Mouse (Mus musculus) left cerebral cortex, postnatal 36 days (tissue): Measurements from ENCODE around the gene Bcas3. TPM values are rescaled to one million over a fixed set of nuclear protein-coding genes. Genes with fewer than 3 reads are reported as not detected.

ENCODE experiments used
- DNase-seq, 2 experiments: peaks; one replicate each; pipeline ENCODE4 v3.0.0; 2021 to 2022; ENCODE audit warnings: low spot score in 2 of 2, mixed read lengths in 1 of 2
- intact Hi-C: fragments of 180-260 bp; cut with DNase I; formaldehyde crosslinking; loops from one replicate; pipeline ENCODE4 v1.15.1; 2025
- total RNA-seq, 2 experiments: library from RNA; stranded (reverse); gene quantifications; 2 replicates each; pipeline ENCODE4 v1.2.3; 2021

The Bcas3 gene
- total RNA-seq, 2 experiments from 2014 or later, result 69.6 to 74.1 TPM

DNA sequence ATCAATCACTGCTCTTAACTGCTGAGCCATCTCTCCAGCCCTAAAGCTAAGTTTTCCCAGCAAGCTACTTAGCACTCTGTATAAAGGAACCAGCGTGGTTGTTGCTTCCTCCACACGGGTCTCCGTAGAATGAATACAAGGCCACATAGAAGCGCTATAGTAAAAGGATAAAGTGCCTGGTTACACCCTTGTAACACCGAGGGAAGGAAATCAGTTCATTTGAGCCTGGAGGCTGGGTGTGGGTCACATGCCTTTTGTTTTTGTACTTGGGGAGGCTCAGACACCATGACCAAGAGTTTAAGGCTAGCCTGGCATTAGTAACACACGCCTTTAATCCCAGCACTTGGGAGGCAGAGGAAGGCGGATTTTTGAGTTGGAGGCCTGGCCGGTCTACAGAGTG is 8.7 kb downstream of the Bcas3 start:
- DNase-seq, result no peak
- intact Hi-C loops, result no loop called here

DNA sequence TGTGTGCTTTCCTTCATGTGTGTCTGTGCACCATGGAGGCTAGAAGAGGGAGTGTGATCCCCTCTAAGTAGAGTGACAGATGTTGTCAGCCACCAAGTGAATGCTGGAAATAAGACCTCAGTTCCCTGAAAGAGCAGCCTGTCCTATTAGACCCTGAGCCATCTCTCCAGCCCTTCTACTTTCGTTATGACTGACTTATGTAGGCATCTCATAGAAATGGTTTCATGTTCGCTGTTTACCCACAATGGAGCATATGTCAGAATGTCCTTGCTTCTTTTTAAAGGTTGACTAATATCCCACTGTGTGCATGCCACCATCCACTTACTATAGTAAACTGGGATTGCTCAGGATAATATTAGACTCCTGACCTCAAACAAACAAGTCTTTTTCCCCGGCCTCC is 13.2 kb downstream of the Bcas3 start:
- no peak for DNase-seq
- intact Hi-C loops, result no loop called here

- DNase-seq, result no peak
- intact Hi-C loops, result no loop called here
Measured at GRCm38 (mm10) chr11:85367823-85368222, 14.9 kb downstream of the Bcas3 start.

DNA sequence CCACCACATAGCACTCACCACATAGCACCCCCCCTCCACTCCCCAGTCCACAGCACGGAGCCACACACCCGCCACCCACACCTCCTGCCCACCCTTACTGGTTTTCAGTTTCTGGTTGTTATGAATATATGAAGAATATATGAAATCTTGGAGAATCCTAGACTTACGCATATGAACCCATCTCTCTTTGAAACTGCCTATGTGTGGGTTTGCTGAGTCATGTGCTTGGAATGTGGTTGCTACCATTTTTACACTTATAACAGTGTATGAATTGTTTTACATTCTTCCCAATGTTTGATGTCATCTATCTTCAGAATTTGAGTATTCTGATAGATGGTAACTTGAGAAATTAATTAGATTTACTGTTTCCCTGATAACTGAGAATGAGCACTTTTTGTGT is 26.1 kb downstream of the Bcas3 start:
- DNase-seq, result no peak
- intact Hi-C loops, result no loop called here

DNA sequence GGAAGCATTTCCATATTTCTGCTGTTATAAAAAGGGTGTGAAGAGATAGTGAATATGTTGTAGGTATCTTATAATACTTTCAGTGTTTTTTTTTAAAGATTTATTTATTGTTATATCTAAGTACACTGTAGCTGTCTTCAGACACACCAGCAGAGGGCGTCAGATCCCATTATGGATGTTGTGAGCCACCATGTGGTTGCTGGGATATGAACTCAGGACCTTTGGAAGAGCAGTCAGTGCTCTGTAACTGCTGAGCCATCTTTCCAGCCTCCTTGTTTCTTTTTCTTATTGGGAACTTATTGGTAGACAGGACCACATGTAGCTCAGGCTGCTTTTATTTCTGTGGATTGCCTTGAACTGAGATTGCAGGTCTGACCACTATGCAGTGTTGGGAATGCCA is 27.1 kb downstream of the Bcas3 start:
- intact Hi-C loops, result loop anchor here (5.0 to 10.0 kb wide), 2 partner anchors 82 to 465 kb away; no protein-coding TSS in a partner anchor
- no peak for DNase-seq

GRCm38 (mm10) chr11:85382055-85382454 is 29.1 kb downstream of the Bcas3 start:
- DNase-seq, result peak; percentile 43 to 62
- intact Hi-C loops, result loop anchor here (5.0 to 10.0 kb wide), 2 partner anchors 80 to 463 kb away; no protein-coding TSS in a partner anchor

- intact Hi-C loops, result loop anchor here (5.0 to 10.0 kb wide), 2 partner anchors 78 to 461 kb away; no protein-coding TSS in a partner anchor
- no peak for DNase-seq
Measured at GRCm38 (mm10) chr11:85383975-85384821, 31.2 kb downstream of the Bcas3 start.

- intact Hi-C loops, result no loop called here
- DNase-seq, result no peak
Measured at GRCm38 (mm10) chr11:85392179-85392863, 39.4 kb downstream of the Bcas3 start.

DNA sequence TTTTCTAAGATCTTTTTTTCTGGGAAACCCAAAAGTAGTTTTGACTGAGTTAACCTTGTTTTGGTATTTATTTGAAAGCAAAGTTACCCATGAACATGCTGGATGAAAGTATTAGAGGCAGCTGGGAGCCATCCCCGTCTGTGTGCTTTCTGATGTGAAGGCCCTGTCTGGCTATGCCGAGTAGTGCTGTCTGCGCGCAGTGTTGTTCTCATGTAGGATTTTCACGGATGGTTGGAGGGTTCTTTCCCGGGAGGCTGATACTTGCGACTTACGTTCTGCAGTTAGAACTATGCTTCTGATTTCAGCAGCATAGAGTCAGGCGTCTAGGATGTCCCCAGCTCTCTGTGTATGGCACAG is 39.9 kb downstream of the Bcas3 start:
- intact Hi-C loops, result no loop called here
- no peak for DNase-seq

- no peak for DNase-seq
- intact Hi-C loops, result no loop called here
Measured at GRCm38 (mm10) chr11:85393990-85394389, 41.0 kb downstream of the Bcas3 start.

GRCm38 (mm10) chr11:85395361-85395760 is 42.4 kb downstream of the Bcas3 start:
- DNase-seq, result no peak
- intact Hi-C loops, result no loop called here

DNA sequence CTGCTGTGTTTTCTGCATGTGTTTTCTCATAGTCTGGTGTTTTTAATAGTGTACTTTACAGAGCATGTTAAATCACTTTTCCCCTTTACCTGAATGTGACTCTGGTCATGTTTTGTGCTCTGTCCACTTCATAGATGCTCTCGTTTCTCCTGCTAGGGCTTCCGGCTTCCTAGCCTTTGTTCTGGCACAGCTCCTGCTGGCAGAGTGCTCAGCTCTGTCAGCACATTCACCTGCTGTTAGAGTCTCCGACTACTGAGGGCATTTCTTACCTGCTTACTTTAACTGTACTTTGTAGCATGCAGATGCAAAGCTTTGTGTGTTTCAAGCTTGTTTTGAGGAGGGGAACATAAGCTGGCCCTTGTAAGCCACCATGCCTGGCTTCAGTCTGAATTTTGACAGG is 53.6 kb downstream of the Bcas3 start:
- intact Hi-C loops, result no loop called here
- DNase-seq, result no peak

- DNase-seq, result no peak
- intact Hi-C loops, result no loop called here
Measured at GRCm38 (mm10) chr11:85407700-85408099, 54.7 kb downstream of the Bcas3 start.

GRCm38 (mm10) chr11:85412319-85412718 is 59.4 kb downstream of the Bcas3 start:
- DNase-seq, result no peak
- intact Hi-C loops, result no loop called here

DNA sequence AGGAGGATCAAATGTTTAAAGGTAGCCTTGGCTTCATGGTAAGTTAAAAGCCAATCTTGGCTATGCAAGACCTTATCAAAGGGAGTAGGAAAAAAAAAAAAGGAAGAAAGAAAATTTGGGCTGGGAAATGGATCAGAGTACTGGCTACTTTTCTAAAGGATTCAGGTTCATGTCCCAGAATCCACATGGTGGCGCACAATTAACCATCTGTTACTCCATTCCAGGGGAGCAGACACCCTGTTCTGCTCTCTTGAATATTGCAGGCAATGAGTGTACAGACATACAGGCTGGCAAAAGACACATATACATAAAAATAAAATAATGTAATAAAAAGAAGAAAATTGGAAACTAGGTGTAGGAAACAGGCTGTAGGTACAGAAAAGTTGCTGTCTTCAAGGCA is 61.5 kb downstream of the Bcas3 start:
- DNase-seq, result no peak
- intact Hi-C loops, result no loop called here

DNA sequence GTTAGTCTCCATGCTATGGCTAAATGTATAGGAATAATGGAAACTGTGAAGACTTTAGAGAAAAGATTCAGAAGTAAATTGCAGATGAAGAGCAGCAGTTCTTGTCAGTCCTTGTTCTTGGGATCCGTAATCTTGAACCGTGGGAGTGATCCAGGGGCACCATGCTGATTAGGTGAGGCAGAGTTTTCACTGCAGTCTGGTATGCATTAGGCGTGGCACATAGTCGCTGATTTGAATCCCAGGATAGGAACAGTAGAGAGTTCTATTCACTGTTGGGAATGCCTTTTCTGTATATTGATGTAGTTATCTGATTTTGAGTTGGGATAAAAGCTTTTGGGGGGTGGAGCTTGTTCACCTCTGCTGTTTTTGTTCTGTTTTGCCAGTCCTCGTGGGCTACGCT is 74.4 kb downstream of the Bcas3 start:
- DNase-seq, result no peak
- intact Hi-C loops, result no loop called here

DNA sequence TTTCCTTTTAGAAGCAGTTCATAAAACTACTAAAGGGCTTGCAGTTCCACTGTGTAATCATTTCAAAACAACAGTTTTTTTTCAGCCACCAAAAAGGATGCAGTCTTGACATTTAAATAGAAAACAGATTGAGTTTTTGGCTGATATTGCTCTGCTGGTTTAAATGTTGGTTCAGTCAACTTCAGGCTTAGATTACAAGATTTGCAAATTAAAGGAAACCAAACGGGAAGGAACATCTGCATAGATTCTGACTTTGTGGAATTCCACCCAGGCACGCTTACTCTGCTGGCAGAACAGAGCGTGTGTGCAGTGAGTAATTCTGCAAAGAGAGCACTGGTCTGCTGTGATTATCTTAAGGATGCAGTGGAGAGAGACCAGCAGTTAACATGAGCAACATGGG is 75.3 kb downstream of the Bcas3 start:
- intact Hi-C loops, result no loop called here
- DNase-seq, result no peak

DNA sequence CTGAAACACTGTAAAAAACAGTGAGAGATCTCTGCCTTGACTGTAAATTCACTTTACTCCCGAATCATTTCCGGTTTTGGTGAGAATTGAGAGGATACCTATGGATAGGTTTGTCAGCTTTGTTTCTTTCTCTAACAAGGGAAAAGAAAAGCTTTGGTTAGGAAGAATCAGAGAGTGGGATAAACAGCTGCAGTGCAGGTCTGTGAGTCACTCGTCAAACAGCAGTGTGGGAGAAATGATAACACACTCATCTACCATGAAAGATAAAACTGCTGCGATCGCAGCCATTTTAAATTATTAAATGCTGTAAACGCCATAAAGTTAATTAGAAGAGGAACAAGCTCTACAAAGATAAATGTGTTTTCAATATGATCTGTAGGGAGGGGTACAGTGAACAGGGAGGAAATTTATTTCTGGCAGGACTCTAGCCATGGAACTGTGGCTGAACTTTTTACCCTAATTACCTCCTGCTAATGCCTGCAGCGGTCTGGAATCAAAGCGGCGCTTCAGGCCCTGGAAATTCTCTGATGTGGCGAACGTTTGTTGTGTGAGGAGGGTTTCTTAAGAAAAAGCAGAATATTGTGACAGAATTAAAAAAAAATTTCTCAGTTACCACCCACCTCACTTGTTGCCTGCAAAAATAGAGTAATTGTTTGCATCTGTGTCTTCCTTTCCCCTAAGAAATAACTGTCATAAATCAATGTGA is 77.9 kb downstream of the Bcas3 start:
- DNase-seq, result no peak
- intact Hi-C loops, result no loop called here

GRCm38 (mm10) chr11:85447375-85447774 is 94.4 kb downstream of the Bcas3 start:
- no peak for DNase-seq
- intact Hi-C loops, result no loop called here

DNA sequence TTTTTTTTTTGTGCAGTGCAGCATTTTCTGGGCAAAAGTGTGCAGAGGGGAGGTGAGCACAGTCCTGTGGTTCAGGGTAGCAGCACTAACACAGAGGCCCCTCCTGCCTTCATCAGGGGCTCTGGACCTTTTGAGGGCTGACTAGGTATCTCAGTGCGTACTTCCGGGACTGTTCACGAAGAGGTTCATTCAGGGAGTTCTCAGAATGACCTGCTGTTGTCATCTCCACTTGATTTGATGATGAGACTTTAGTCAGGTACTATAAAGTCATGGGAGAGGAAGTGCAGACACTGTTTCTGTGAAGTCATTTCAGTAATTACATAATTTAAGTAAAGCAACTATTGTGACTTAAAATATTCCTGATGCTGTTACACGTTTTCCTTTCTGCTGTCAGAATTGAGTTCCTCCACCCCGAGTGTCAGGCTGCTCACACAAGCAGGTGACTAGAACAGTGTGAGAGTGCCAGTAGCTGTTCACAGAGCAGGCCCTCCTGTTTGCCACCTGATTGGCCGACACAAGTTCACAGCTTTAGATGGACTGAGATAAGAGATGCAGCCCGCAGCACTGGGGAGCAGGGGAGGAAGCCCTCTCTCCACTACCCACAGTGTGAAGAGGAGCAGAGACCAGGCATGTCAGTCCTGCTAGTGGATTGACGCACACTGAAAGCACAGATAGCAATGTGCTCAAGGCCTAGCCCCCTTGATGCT is 100.8 kb downstream of the Bcas3 start:
- intact Hi-C loops, result no loop called here
- DNase-seq, result no peak
